Mouse (Mus musculus): ENCODE data around the gene C1ql2. TPM values are rescaled to one million over a fixed set of nuclear protein-coding genes. Genes with fewer than 3 reads are reported as not detected.

Gene C1ql2
- polyA plus RNA-seq, 1 experiment from 2014 or later = 0.08 TPM

- Histone ChIP-seq H3K9ac (ENCODE audit: low read length) (no peak overlapping the region), H3K27me3 (ENCODE audit: control insufficient read depth, insufficient read depth, low read depth, low read length) (no peaks in the 10 kb centered on the region; the same call in 1 of the 2 replicates), H3K4me2 (ENCODE audit: low read depth, low read length) (no peak overlapping the region), H3K4me1 (replicated peaks; ENCODE audit: control insufficient read depth, insufficient read depth, low read length) (no peaks in the 10 kb centered on the region), H3K9me3 (ENCODE audit: control insufficient read depth, low read length) (no peaks in the 10 kb centered on the region), H3K27ac (ENCODE audit: low read length) (no peak overlapping the region), H3K36me3 (ENCODE audit: control insufficient read depth, insufficient read depth, low read length) (no peaks in the 10 kb centered on the region), H3K4me3 (ENCODE audit: low read length) (no peak overlapping the region)
- ATAC-seq (ENCODE audit: low read depth) = no peak
- 36% methylated on average over 6 of the region's 6 CpGs for WGBS
Observed at GRCm38 (mm10) chr1:120331841-120332240, 8.5 kb upstream of the C1ql2 start.

- Histone ChIP-seq H3K9ac (ENCODE audit: low read length) (no peak overlapping the region), H3K9me3 (ENCODE audit: control insufficient read depth, low read length) (no peaks in the 10 kb centered on the region), H3K4me3 (ENCODE audit: low read length) (no peak overlapping the region), H3K4me2 (ENCODE audit: low read depth, low read length) (no peak overlapping the region), H3K4me1 (replicated peaks; ENCODE audit: control insufficient read depth, insufficient read depth, low read length) (peaks cover 7% of the 10 kb centered on the region), H3K27me3 (ENCODE audit: control insufficient read depth, insufficient read depth, low read depth, low read length) (peaks cover 52% of the 10 kb centered on the region), H3K36me3 (ENCODE audit: control insufficient read depth, insufficient read depth, low read length) (no peaks in the 10 kb centered on the region), H3K27ac (ENCODE audit: low read length) (no peak overlapping the region)
- ATAC-seq (ENCODE audit: low read depth) = no peak
- WGBS = 31% methylated on average over 7 of the region's 7 CpGs
Observed at GRCm38 (mm10) chr1:120337970-120338369, 2.4 kb upstream of the C1ql2 start.

DNA sequence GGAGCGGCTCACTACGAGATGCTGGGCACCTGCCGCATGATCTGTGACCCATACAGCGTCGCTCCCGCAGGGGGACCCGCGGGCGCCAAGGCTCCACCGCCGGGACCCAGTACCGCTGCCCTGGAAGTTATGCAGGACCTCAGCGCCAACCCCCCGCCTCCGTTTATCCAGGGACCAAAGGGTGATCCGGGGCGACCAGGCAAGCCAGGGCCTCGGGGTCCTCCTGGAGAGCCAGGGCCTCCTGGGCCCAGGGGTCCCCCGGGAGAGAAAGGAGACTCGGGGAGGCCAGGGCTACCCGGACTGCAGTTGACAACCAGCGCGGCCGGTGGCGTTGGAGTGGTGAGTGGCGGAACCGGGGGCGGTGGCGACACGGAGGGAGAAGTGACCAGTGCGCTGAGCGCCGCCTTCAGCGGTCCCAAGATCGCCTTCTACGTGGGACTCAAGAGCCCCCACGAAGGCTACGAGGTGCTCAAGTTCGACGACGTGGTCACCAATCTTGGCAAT lies 842 bp downstream of the C1ql2 start:
- Histone ChIP-seq H3K9me3 (ENCODE audit: control insufficient read depth, low read length) (no peaks in the 10 kb centered on the region), H3K27ac (ENCODE audit: low read length) (no peak overlapping the region), H3K9ac (ENCODE audit: low read length) (no peak overlapping the region), H3K4me2 (ENCODE audit: low read depth, low read length) (peak overlapping the region; percentile 36), H3K27me3 (ENCODE audit: control insufficient read depth, insufficient read depth, low read depth, low read length) (peaks cover 66% of the 10 kb centered on the region), H3K4me1 (replicated peaks; ENCODE audit: control insufficient read depth, insufficient read depth, low read length) (peaks cover 7% of the 10 kb centered on the region), H3K4me3 (ENCODE audit: low read length) (peak overlapping the region; percentile 31), H3K36me3 (ENCODE audit: control insufficient read depth, insufficient read depth, low read length) (no peaks in the 10 kb centered on the region)
- no peak for ATAC-seq (ENCODE audit: low read depth)
- under 1% methylated on average over 41 of the region's 41 CpGs for WGBS

DNA sequence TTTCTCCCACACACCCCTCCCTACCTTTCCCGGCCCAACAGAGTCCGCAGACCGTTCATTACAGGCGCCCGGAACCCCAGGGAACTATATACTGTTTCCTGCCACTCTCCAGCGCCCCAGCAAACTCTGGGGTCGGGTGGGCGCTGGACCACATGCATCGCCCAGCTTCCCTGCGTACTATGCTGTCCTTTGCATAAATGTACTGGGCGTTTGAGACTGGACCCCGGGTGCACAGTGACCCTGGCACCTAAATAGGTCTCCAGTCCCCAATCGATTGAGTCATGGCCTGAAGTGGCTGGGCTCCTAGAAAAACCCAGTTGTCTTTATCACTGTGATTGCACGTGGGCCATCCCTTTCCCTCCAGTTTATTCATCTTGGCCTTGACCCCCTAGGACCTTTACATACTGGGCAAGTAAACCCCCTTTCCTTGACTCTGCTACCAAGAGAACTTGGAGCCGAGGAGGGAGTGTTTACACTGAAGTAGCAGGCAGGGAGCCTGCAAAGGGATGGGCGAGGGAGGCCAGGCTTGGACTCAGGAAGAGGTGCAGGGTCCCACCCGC lies 1.5 kb downstream of the C1ql2 start:
- peak; percentile 58; the same call in 1 of the 2 replicates for ATAC-seq (ENCODE audit: low read depth)
- 2% methylated on average over 17 of the region's 17 CpGs for WGBS
- Histone ChIP-seq H3K4me1 (replicated peaks; ENCODE audit: control insufficient read depth, insufficient read depth, low read length) (peaks cover 7% of the 10 kb centered on the region), H3K4me2 (ENCODE audit: low read depth, low read length) (peak overlapping the region; percentile 51), H3K27me3 (ENCODE audit: control insufficient read depth, insufficient read depth, low read depth, low read length) (peaks cover 66% of the 10 kb centered on the region), H3K9ac (ENCODE audit: low read length) (no peak overlapping the region), H3K27ac (ENCODE audit: low read length) (no peak overlapping the region), H3K9me3 (ENCODE audit: control insufficient read depth, low read length) (no peaks in the 10 kb centered on the region), H3K4me3 (ENCODE audit: low read length) (peak overlapping the region; percentile 29), H3K36me3 (ENCODE audit: control insufficient read depth, insufficient read depth, low read length) (no peaks in the 10 kb centered on the region)

DNA sequence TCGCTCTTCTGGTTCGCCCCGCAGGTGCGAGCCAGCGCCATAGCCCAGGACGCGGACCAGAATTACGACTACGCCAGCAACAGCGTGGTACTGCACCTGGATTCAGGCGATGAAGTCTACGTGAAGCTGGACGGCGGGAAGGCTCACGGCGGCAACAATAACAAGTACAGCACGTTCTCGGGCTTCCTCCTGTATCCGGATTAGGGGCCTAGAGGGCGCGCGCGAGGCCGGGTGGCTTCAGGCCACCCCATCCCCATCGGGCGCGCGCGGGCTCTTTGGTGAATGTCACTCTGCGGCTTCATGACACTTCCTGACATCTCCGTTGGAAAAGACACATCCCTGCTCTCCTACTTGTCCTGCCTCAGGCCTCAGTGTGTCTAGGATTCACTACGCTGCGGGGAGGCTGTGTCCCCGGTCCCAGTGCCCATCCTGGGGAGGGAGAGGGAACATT lies 2.0 kb downstream of the C1ql2 start:
- no peaks in the 10 kb centered on the region for H3K36me3 ChIP-seq (ENCODE audit: control insufficient read depth, insufficient read depth, low read length)
- peak overlapping the region; percentile 29 for H3K4me3 ChIP-seq (ENCODE audit: low read length)
- peaks cover 64% of the 10 kb centered on the region for H3K27me3 ChIP-seq (ENCODE audit: control insufficient read depth, insufficient read depth, low read depth, low read length)
- H3K4me1 ChIP-seq (replicated peaks; ENCODE audit: control insufficient read depth, insufficient read depth, low read length) = peaks cover 7% of the 10 kb centered on the region
- no peak; the same call in none of the 2 replicates for ATAC-seq (ENCODE audit: low read depth)
- no peaks in the 10 kb centered on the region for H3K9me3 ChIP-seq (ENCODE audit: control insufficient read depth, low read length)
- WGBS = under 1% methylated on average over 34 of the region's 34 CpGs
- no peak overlapping the region for H3K27ac ChIP-seq (ENCODE audit: low read length)
- no peak overlapping the region for H3K9ac ChIP-seq (ENCODE audit: low read length)
- peak overlapping the region; percentile 51 for H3K4me2 ChIP-seq (ENCODE audit: low read depth, low read length)

GRCm38 (mm10) chr1:120345001-120345400 lies 4.6 kb downstream of the C1ql2 start:
- H3K36me3 ChIP-seq (ENCODE audit: control insufficient read depth, insufficient read depth, low read length) = no peaks in the 10 kb centered on the region
- H3K4me3 ChIP-seq (ENCODE audit: low read length) = no peak overlapping the region
- peaks cover 43% of the 10 kb centered on the region for H3K27me3 ChIP-seq (ENCODE audit: control insufficient read depth, insufficient read depth, low read depth, low read length)
- H3K4me2 ChIP-seq (ENCODE audit: low read depth, low read length) = no peak overlapping the region
- H3K27ac ChIP-seq (ENCODE audit: low read length) = no peak overlapping the region
- H3K9me3 ChIP-seq (ENCODE audit: control insufficient read depth, low read length) = no peaks in the 10 kb centered on the region
- ATAC-seq (ENCODE audit: low read depth) = no peak
- 26% methylated on average over 7 of the region's 7 CpGs for WGBS
- no peak overlapping the region for H3K9ac ChIP-seq (ENCODE audit: low read length)
- peaks cover 7% of the 10 kb centered on the region for H3K4me1 ChIP-seq (replicated peaks; ENCODE audit: control insufficient read depth, insufficient read depth, low read length)

DNA sequence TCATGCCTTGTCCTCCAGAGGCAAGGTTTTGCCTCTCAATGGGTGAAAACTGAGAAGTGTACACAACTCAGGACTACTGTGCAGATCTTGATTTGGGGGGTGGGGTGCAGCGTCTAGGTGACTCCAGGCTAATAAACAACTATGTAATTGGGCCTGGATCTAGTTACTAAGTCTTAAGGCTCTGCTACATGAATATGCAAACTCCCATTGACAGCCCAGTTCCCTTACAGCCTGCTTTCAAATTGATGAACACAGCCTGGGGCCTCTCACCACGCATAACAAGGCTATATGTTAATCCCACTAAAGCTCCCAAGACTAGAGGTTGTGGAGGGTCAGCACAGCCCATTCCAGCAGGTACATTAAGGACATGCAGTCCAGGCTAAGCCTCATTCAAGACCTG lies 14.0 kb downstream of the C1ql2 start:
- H3K9me3 ChIP-seq (ENCODE audit: control insufficient read depth, low read length) = no peaks in the 10 kb centered on the region
- peaks cover 9% of the 10 kb centered on the region; the same call in 1 of the 2 replicates for H3K4me1 ChIP-seq (replicated peaks; ENCODE audit: control insufficient read depth, insufficient read depth, low read length)
- no peaks in the 10 kb centered on the region for H3K36me3 ChIP-seq (ENCODE audit: control insufficient read depth, insufficient read depth, low read length)
- WGBS = 33% methylated on average over 2 of the region's 2 CpGs
- no peak overlapping the region for H3K4me3 ChIP-seq (ENCODE audit: low read length)
- no peak for ATAC-seq (ENCODE audit: low read depth)
- H3K27ac ChIP-seq (ENCODE audit: low read length) = no peak overlapping the region
- H3K4me2 ChIP-seq (ENCODE audit: low read depth, low read length) = no peak overlapping the region
- H3K27me3 ChIP-seq (ENCODE audit: control insufficient read depth, insufficient read depth, low read depth, low read length) = no peaks in the 10 kb centered on the region
- H3K9ac ChIP-seq (ENCODE audit: low read length) = no peak overlapping the region

- no peak overlapping the region; the same call in 1 of the 2 replicates for H3K4me2 ChIP-seq (ENCODE audit: low read depth, low read length)
- H3K27ac ChIP-seq (ENCODE audit: low read length) = peak overlapping the region; percentile 45
- no peaks in the 10 kb centered on the region for H3K36me3 ChIP-seq (ENCODE audit: control insufficient read depth, insufficient read depth, low read length)
- no peak overlapping the region for H3K9ac ChIP-seq (ENCODE audit: low read length)
- H3K4me1 ChIP-seq (replicated peaks; ENCODE audit: control insufficient read depth, insufficient read depth, low read length) = peaks cover 9% of the 10 kb centered on the region; the same call in 1 of the 2 replicates
- 9% methylated on average over 16 of the region's 16 CpGs for WGBS
- no peaks in the 10 kb centered on the region for H3K9me3 ChIP-seq (ENCODE audit: control insufficient read depth, low read length)
- ATAC-seq (ENCODE audit: low read depth) = peak; percentile 98
- no peaks in the 10 kb centered on the region for H3K27me3 ChIP-seq (ENCODE audit: control insufficient read depth, insufficient read depth, low read depth, low read length)
- no peak overlapping the region for H3K4me3 ChIP-seq (ENCODE audit: low read length)
Observed at GRCm38 (mm10) chr1:120357371-120358274, 17.2 kb downstream of the C1ql2 start.

DNA sequence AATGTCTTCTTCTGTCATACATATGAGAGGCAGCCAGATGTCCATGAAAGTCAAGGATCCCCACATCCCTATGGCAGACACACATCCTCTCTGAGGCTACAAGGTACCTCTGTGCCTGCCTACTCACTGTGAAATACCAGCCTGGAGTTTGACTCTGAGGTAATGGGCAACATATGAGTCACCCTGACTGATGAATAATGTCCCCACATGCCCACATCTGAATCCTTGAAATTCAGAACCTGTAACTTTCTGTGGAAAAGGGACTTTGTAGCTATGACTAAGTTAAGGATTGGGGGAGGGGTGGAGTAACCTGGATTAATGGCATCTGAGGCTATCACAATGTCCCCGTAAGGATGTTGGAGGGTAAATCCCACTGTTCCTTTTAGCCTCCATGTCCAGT lies 23.3 kb downstream of the C1ql2 start:
- H3K27ac ChIP-seq (ENCODE audit: low read length) = no peak overlapping the region
- no peak for ATAC-seq (ENCODE audit: low read depth)
- H3K9ac ChIP-seq (ENCODE audit: low read length) = no peak overlapping the region
- no peaks in the 10 kb centered on the region for H3K4me1 ChIP-seq (replicated peaks; ENCODE audit: control insufficient read depth, insufficient read depth, low read length)
- no peak overlapping the region for H3K4me3 ChIP-seq (ENCODE audit: low read length)
- H3K9me3 ChIP-seq (ENCODE audit: control insufficient read depth, low read length) = no peaks in the 10 kb centered on the region
- no peaks in the 10 kb centered on the region for H3K27me3 ChIP-seq (ENCODE audit: control insufficient read depth, insufficient read depth, low read depth, low read length)
- no peaks in the 10 kb centered on the region for H3K36me3 ChIP-seq (ENCODE audit: control insufficient read depth, insufficient read depth, low read length)
- WGBS = 75% methylated on average over 1 of the region's 1 CpGs
- H3K4me2 ChIP-seq (ENCODE audit: low read depth, low read length) = no peak overlapping the region

All from lung, embryonic 16.5 days (tissue).